Mouse (Mus musculus) liver, adult 2 months (tissue): ENCODE measurements at regions not wholly inside any gene's neighbourhood (a gene's known extent, or its start where the extent isn't known, plus 50 kb on each side); places are given as distances from the start of the nearest gene placed in this dataset.

Experiments
- DNase-seq: peaks from one replicate; pipeline ENCODE4 v3.0.0-alpha.2; 2011; ENCODE audit warnings: low read depth, low spot score; ENCODE audit errors: extremely low read depth
- H3K27ac ChIP-seq: fragments of 200-500 bp; replicated peaks from 2 replicates; pipeline ENCODE4 v1.5.1; 2012; ENCODE audit warnings: low read depth, mild to moderate bottlenecking, control low read depth, inconsistent platforms, low read length; ENCODE audit not compliant: insufficient read depth
- H3K27me3 ChIP-seq: fragments of 200-500 bp; 2 replicates; pipeline ENCODE4 v1.6.1; 2012; ENCODE audit warnings: mild to moderate bottlenecking, moderate library complexity, low read length, inconsistent platforms; ENCODE audit not compliant: control insufficient read depth, insufficient read depth
- H3K36me3 ChIP-seq: fragments of 200-500 bp; 2 replicates; pipeline ENCODE4 v1.6.1; 2012; ENCODE audit warnings: low read length, inconsistent platforms; ENCODE audit not compliant: control insufficient read depth, insufficient read depth
- H3K4me1 ChIP-seq: fragments of 200-500 bp; 2 replicates; pipeline ENCODE4 v1.6.1; 2011; ENCODE audit warnings: low read length; ENCODE audit not compliant: control insufficient read depth, insufficient read depth
- H3K4me3 ChIP-seq: fragments of 200-500 bp; 2 replicates; pipeline ENCODE4 v1.5.1; 2011; ENCODE audit warnings: low read depth, mild to moderate bottlenecking, control low read depth, low read length, moderate library complexity; ENCODE audit not compliant: insufficient read depth
- H3K79me2 ChIP-seq: fragments of 200-500 bp; 2 replicates; pipeline ENCODE4 v1.6.1; 2012; ENCODE audit warnings: inconsistent platforms, mild to moderate bottlenecking, low read length, moderate library complexity; ENCODE audit not compliant: control insufficient read depth, insufficient read depth
- H3K9ac ChIP-seq: fragments of 200-500 bp; 2 replicates; pipeline ENCODE4 v1.6.1; 2012; ENCODE audit warnings: low read depth, mild to moderate bottlenecking, control low read depth, inconsistent platforms, low read length
- CTCF ChIP-seq: fragments of 200-500 bp; IDR thresholded peaks from 2 replicates; pipeline ENCODE4 v1.5.1; 2011; ENCODE audit warnings: low read depth, low read length, control low read depth
- POLR2A ChIP-seq: fragments of 200-500 bp; IDR thresholded peaks from 2 replicates; pipeline ENCODE4 v1.6.1; 2011; ENCODE audit warnings: low read length, control low read depth; ENCODE audit not compliant: insufficient read depth; ENCODE audit errors: extremely low read depth
- WGBS: fragments of 180-500 bp; shearing (Covaris S2); methylation state at CpG from one replicate; pipeline ENCODE4 v1.1.7; 2018; 5-methylcytosine and 5-hydroxymethylcytosine counted together

- H3K4me1 ChIP-seq: peaks cover 15% of the 10 kb centered on the region
- H3K9ac ChIP-seq: no peak overlapping the region
- H3K4me3 ChIP-seq: no peak overlapping the region
- no peaks in the 10 kb centered on the region for H3K79me2 ChIP-seq
- no peaks in the 10 kb centered on the region for H3K36me3 ChIP-seq
- no peak for DNase-seq
- WGBS: 76% methylated on average over 4 of the region's 4 CpGs
- no peak for TF ChIP-seq POLR2A
- no peak for TF ChIP-seq CTCF
- H3K27ac ChIP-seq: no peak overlapping the region
- H3K27me3 ChIP-seq: no peaks in the 10 kb centered on the region
Measured at GRCm38 (mm10) chr9:63087195-63087594, 61.6 kb downstream of the Skor1 start.

GRCm38 (mm10) chr9:63086671-63087070, 62.1 kb downstream of the Skor1 start:
- Histone ChIP-seq H3K27me3 (no peaks in the 10 kb centered on the region), H3K4me1 (peaks cover 11% of the 10 kb centered on the region), H3K9ac (no peak overlapping the region), H3K4me3 (no peak overlapping the region), H3K36me3 (no peaks in the 10 kb centered on the region), H3K79me2 (no peaks in the 10 kb centered on the region), H3K27ac (no peak overlapping the region)
- no peak for TF ChIP-seq POLR2A
- no peak for TF ChIP-seq CTCF
- DNase-seq: no peak
- WGBS: 97% methylated on average over 1 of the region's 1 CpGs

- Histone ChIP-seq H3K79me2 (no peaks in the 10 kb centered on the region), H3K27ac (no peak overlapping the region), H3K4me1 (no peaks in the 10 kb centered on the region), H3K4me3 (no peak overlapping the region), H3K9ac (no peak overlapping the region), H3K27me3 (no peaks in the 10 kb centered on the region), H3K36me3 (no peaks in the 10 kb centered on the region)
- 54% methylated on average over 7 of the region's 7 CpGs for WGBS
- peak; percentile 82 for DNase-seq
- 0 out of 2 replicates have a peak, but pooled peaks have one; percentile 16 for TF ChIP-seq CTCF
- TF ChIP-seq POLR2A: no peak
Measured at GRCm38 (mm10) chr9:63082830-63083229, 65.9 kb downstream of the Skor1 start.

- DNase-seq: peak; percentile 33
- Histone ChIP-seq H3K9ac (no peak overlapping the region), H3K27ac (no peak overlapping the region), H3K36me3 (no peaks in the 10 kb centered on the region), H3K4me3 (no peak overlapping the region), H3K79me2 (no peaks in the 10 kb centered on the region), H3K4me1 (no peaks in the 10 kb centered on the region), H3K27me3 (no peaks in the 10 kb centered on the region)
- no peak for TF ChIP-seq POLR2A
- no peak for TF ChIP-seq CTCF
- WGBS: 46% methylated on average over 3 of the region's 3 CpGs
Measured at GRCm38 (mm10) chr9:63082311-63082710, 66.5 kb downstream of the Skor1 start.

GRCm38 (mm10) chr9:63080406-63080805, 68.4 kb downstream of the Skor1 start:
- Histone ChIP-seq H3K4me3 (no peak overlapping the region), H3K36me3 (no peaks in the 10 kb centered on the region), H3K9ac (no peak overlapping the region), H3K27ac (no peak overlapping the region), H3K79me2 (no peaks in the 10 kb centered on the region), H3K27me3 (no peaks in the 10 kb centered on the region), H3K4me1 (no peaks in the 10 kb centered on the region)
- DNase-seq: peak; percentile 61
- WGBS: 57% methylated on average over 5 of the region's 5 CpGs
- TF ChIP-seq POLR2A (no peak), CTCF (no peak)

GRCm38 (mm10) chr9:63075252-63075651, 73.5 kb downstream of the Skor1 start:
- TF ChIP-seq POLR2A (no peak), CTCF (no peak)
- Histone ChIP-seq H3K9ac (no peak overlapping the region), H3K4me3 (no peak overlapping the region), H3K79me2 (no peaks in the 10 kb centered on the region), H3K36me3 (no peaks in the 10 kb centered on the region), H3K4me1 (no peaks in the 10 kb centered on the region), H3K27me3 (no peaks in the 10 kb centered on the region), H3K27ac (no peak overlapping the region)
- DNase-seq: no peak
- WGBS: 73% methylated on average over 5 of the region's 5 CpGs
